20 mouse cellular contexts compared by ENCODE assay signal in the genomic region with DNA sequence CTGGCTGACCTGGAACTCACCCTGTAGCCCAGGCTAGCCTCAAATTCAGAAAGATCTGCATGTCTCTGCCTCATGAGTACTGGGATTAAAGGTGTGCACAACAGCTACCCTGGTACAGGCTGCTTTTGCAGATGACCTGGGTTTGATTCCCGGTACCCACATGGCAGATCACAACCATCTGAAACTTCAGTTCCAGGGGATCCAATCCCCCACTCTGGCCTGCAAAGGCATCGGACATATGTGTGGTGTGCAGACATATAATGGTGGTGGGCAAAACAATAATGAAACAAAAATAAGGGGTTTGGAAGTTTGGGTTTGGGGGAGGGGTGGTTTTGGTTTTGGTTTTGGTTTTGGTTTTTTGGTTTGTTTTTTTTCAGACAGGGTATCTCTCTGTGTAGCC. TPM values are rescaled to one million over a fixed set of nuclear protein-coding genes. Genes with fewer than 3 reads are reported as not detected.
DNase-seq lines count a peak whose midpoint lies in the region; ATAC-seq lines count a peak whose summit lies in the region.
"Had no signal": no experiment of that assay in that cellular context is flagged by ENCODE, and none has a peak within 500 bp of the region (broad histone marks: within the 10 kb centered on the region; RNA-seq: fewer than 3 reads in every experiment).

No protein-coding gene starts in this region.

- no peak overlapping the region for H3K4me2 ChIP-seq in midbrain, embryonic 11.5 days
- no peak overlapping the region for H3K4me2 ChIP-seq in midbrain, embryonic 13.5 days (replicated peaks)
- H3K4me2 ChIP-seq: hindbrain, embryonic 13.5 days had no signal

- H3K4me1 ChIP-seq in heart, embryonic 10.5 days, result no peaks in the 10 kb centered on the region
- H3K4me1 ChIP-seq in midbrain, embryonic 11.5 days (ENCODE audit: control insufficient read depth, insufficient read depth, low read length), result no peaks in the 10 kb centered on the region
- H3K4me1 ChIP-seq in midbrain, embryonic 13.5 days (replicated peaks), result no peaks in the 10 kb centered on the region
- H3K4me1 ChIP-seq: embryonic facial prominence, embryonic 10.5 days; hindbrain, embryonic 13.5 days had no signal

- H3K9ac ChIP-seq in midbrain, embryonic 11.5 days (ENCODE audit: low read length), result no peak overlapping the region
- no peak overlapping the region for H3K9ac ChIP-seq in midbrain, embryonic 13.5 days (replicated peaks)
- H3K9ac ChIP-seq: hindbrain, embryonic 13.5 days had no signal

- WGBS in heart, embryonic 10.5 days, result 86% methylated on average over 2 of the region's 2 CpGs
- WGBS in midbrain, embryonic 11.5 days, result 93% methylated on average over 2 of the region's 2 CpGs
- 97% methylated on average over 2 of the region's 2 CpGs for WGBS in midbrain, embryonic 13.5 days

- no peak for ATAC-seq in midbrain, embryonic 11.5 days (ENCODE audit: low FRiP score)
- ATAC-seq in midbrain, embryonic 13.5 days, result no peak
- ATAC-seq: forebrain, embryonic 14.5 days; hindbrain, postnatal 0 days had no signal

- DNase-seq in heart, embryonic 10.5 days (ENCODE audit: low spot score), result peak; percentile 27
- DNase-seq in heart, adult 18-20 months, result no peak
- peak; percentile 69 for DNase-seq in midbrain, embryonic 11.5 days (ENCODE audit: low spot score, missing footprints)
- DNase-seq in induced T-regulatory cell, adult 2 months (ENCODE audit: low read depth), result peak; percentile 13
- no peak for DNase-seq in frontal cortex, postnatal 36 days (ENCODE audit: low spot score in 2 of 2)
- DNase-seq: adrenal gland, adult 2 months; adrenal gland, postnatal 36 days; cerebellum, adult 2 months; cerebellum, postnatal 10 days; gastrocnemius, postnatal 14 days; heart, postnatal 10 days had no signal

- no peaks in the 10 kb centered on the region for H3K9me3 ChIP-seq in heart, embryonic 10.5 days
- H3K9me3 ChIP-seq in midbrain, embryonic 11.5 days (ENCODE audit: control insufficient read depth, low read length), result no peaks in the 10 kb centered on the region
- H3K9me3 ChIP-seq in midbrain, embryonic 13.5 days, result no peaks in the 10 kb centered on the region
- H3K9me3 ChIP-seq: embryonic facial prominence, embryonic 10.5 days; hindbrain, embryonic 13.5 days had no signal

- H3K27ac ChIP-seq in heart, embryonic 10.5 days, result no peak overlapping the region
- no peak overlapping the region for H3K27ac ChIP-seq in midbrain, embryonic 11.5 days (ENCODE audit: low read depth, low read length)
- no peak overlapping the region for H3K27ac ChIP-seq in midbrain, embryonic 13.5 days
- H3K27ac ChIP-seq: embryonic facial prominence, embryonic 10.5 days; hindbrain, embryonic 13.5 days; hindbrain, postnatal 0 days had no signal

- no peaks in the 10 kb centered on the region for H3K27me3 ChIP-seq in heart, embryonic 10.5 days (ENCODE audit: insufficient read depth, poor library complexity, severe bottlenecking)
- H3K27me3 ChIP-seq in midbrain, embryonic 11.5 days (ENCODE audit: control insufficient read depth, insufficient read depth, low read length), result no peaks in the 10 kb centered on the region
- no peaks in the 10 kb centered on the region for H3K27me3 ChIP-seq in midbrain, embryonic 13.5 days
- H3K27me3 ChIP-seq: hindbrain, embryonic 13.5 days had no signal

- H3K4me3 ChIP-seq in heart, embryonic 10.5 days, result no peak overlapping the region
- no peak overlapping the region for H3K4me3 ChIP-seq in midbrain, embryonic 11.5 days (ENCODE audit: low read depth, low read length)
- no peak overlapping the region for H3K4me3 ChIP-seq in midbrain, embryonic 13.5 days (replicated peaks)
- H3K4me3 ChIP-seq: embryonic facial prominence, embryonic 10.5 days; hindbrain, embryonic 13.5 days had no signal

- no peaks in the 10 kb centered on the region for H3K36me3 ChIP-seq in heart, embryonic 10.5 days
- H3K36me3 ChIP-seq in midbrain, embryonic 11.5 days (ENCODE audit: control insufficient read depth, insufficient read depth, low read length), result no peaks in the 10 kb centered on the region
- no peaks in the 10 kb centered on the region for H3K36me3 ChIP-seq in midbrain, embryonic 13.5 days
- H3K36me3 ChIP-seq: embryonic facial prominence, embryonic 10.5 days; hindbrain, embryonic 13.5 days had no signal

RNA-seq across cellular contexts. Expression of a gene that starts 15.8 kb away (rescaled TPM):
- not detected in 2 replicates for polyA plus RNA-seq in heart, embryonic 10.5 days (2016; fragmentation: Nextera tagmentation; extraction: Ambion mirVana)
- not detected for total RNA-seq in heart, adult 18-20 months (2021)
- polyA plus RNA-seq in midbrain, embryonic 11.5 days (2014; fragmentation: Nextera tagmentation; extraction: Ambion mirVana), result not detected in 2 replicates
- not detected in 2 replicates for polyA plus RNA-seq in midbrain, embryonic 13.5 days (2015; fragmentation: Nextera tagmentation; extraction: Ambion mirVana)
- total RNA-seq: adrenal gland, adult 2 months; adrenal gland, postnatal 36 days; ES-E14; gastrocnemius, postnatal 14 days; heart, postnatal 10 days; hematopoietic stem cell, adult 5-6 weeks; hindbrain, postnatal 0 days had no signal
- polyA plus RNA-seq: adrenal gland, adult 2 months; cerebellum, adult 2 months; embryonic facial prominence, embryonic 10.5 days; embryonic facial prominence, embryonic 14.5 days; forebrain, embryonic 14.5 days; heart, embryonic 14.5 days; hindbrain, embryonic 13.5 days; hindbrain, postnatal 0 days had no signal

RNA-seq across cellular contexts. Expression of a gene that starts 16.3 kb away (rescaled TPM):
- polyA plus RNA-seq in heart, embryonic 10.5 days (2016; fragmentation: Nextera tagmentation; extraction: Ambion mirVana), result 46.6 and 53.9 TPM in 2 replicates
- total RNA-seq in heart, adult 18-20 months (2021), result 10 to 100 TPM; 14.4 to 19.0 TPM
- polyA plus RNA-seq in midbrain, embryonic 11.5 days (2014; fragmentation: Nextera tagmentation; extraction: Ambion mirVana), result 33.0 and 41.8 TPM in 2 replicates
- 50.4 and 61.4 TPM in 2 replicates for polyA plus RNA-seq in midbrain, embryonic 13.5 days (2015; fragmentation: Nextera tagmentation; extraction: Ambion mirVana)

RNA-seq across cellular contexts. Expression of a gene that starts 37.7 kb away (rescaled TPM):
- polyA plus RNA-seq in heart, embryonic 10.5 days (2016; fragmentation: Nextera tagmentation; extraction: Ambion mirVana), result 16.8 and 24.1 TPM in 2 replicates
- 1 to 10 TPM; 4.1 to 4.8 TPM for total RNA-seq in heart, adult 18-20 months (2021)
- 10.5 and 13.4 TPM in 2 replicates for polyA plus RNA-seq in midbrain, embryonic 11.5 days (2014; fragmentation: Nextera tagmentation; extraction: Ambion mirVana)
- 9.5 and 10.5 TPM in 2 replicates for polyA plus RNA-seq in midbrain, embryonic 13.5 days (2015; fragmentation: Nextera tagmentation; extraction: Ambion mirVana)

RNA-seq across cellular contexts. Expression of a gene that starts 42.5 kb away (rescaled TPM):
- polyA plus RNA-seq in heart, embryonic 10.5 days (2016; fragmentation: Nextera tagmentation; extraction: Ambion mirVana), result not detected in 2 replicates
- total RNA-seq in heart, adult 18-20 months (2021), result under 1 TPM in 1 of 2 experiments, not detected in 1; 0.10 TPM
- 0.10 and 0.12 TPM in 2 replicates for polyA plus RNA-seq in midbrain, embryonic 11.5 days (2014; fragmentation: Nextera tagmentation; extraction: Ambion mirVana)
- 0.24 and 0.28 TPM in 2 replicates for polyA plus RNA-seq in midbrain, embryonic 13.5 days (2015; fragmentation: Nextera tagmentation; extraction: Ambion mirVana)
- total RNA-seq: heart, postnatal 10 days had no signal
- polyA plus RNA-seq: embryonic facial prominence, embryonic 10.5 days; embryonic facial prominence, embryonic 14.5 days; heart, embryonic 14.5 days had no signal

Comparison
In these comparisons a context has a peak if more than half of its experiments do, and no peak if none do; other contexts are left out.
1. DNase-seq: peak in heart, embryonic 10.5 days (single experiment), midbrain, embryonic 11.5 days (single experiment) and induced T-regulatory cell, adult 2 months (single experiment); none in heart, adult 18-20 months (0 of 2) and frontal cortex, postnatal 36 days (0 of 2).